Mouse (Mus musculus) liver, adult 2 months (tissue): ENCODE data around the gene Ctf1.

Source experiments
- CTCF ChIP-seq: fragments of 200-500 bp; IDR thresholded peaks from 2 replicates; pipeline ENCODE4 v1.5.1; 2011; ENCODE audit warnings: low read depth, low read length, control low read depth
- POLR2A ChIP-seq: fragments of 200-500 bp; IDR thresholded peaks from 2 replicates; pipeline ENCODE4 v1.6.1; 2011; ENCODE audit warnings: low read length, control low read depth; ENCODE audit not compliant: insufficient read depth; ENCODE audit errors: extremely low read depth

GRCm38 (mm10) chr7:127680541-127680940, 32.0 kb upstream of the Ctf1 start:
- TF ChIP-seq CTCF (no peak), POLR2A (no peak)
